Mouse (Mus musculus): ENCODE results near the gene Slc1a5. TPM values are rescaled to one million over a fixed set of nuclear protein-coding genes. Genes with fewer than 3 reads are reported as not detected.

Gene Slc1a5
- total and polyA plus RNA-seq, 3 experiments = 115 to 245 (median 174) TPM

GRCm38 (mm10) chr7:16794886-16795285 lies 13.7 kb downstream of the Slc1a5 start:
- Histone ChIP-seq H3K27ac (ENCODE audit: insufficient read depth, low read depth) (no peak overlapping the region), H3K4me1 (ENCODE audit: control insufficient read depth in 1 of 2, insufficient read depth in 2 of 2) (peaks cover 0 to 36% of the 10 kb centered on the region in 2 experiments; a peak in 2 of 4 replicates), H3K4me3 (replicated peaks in 1 of 3; ENCODE audit: low read depth in 2 of 3, low read length in 2 of 3, poor library complexity in 1 of 3) (no peak overlapping the region), H3K79me2 (replicated peaks; ENCODE audit: control insufficient read depth, extremely low read depth, insufficient read depth, poor library complexity, severe bottlenecking) (no peaks in the 10 kb centered on the region), H3K27me3 (replicated peaks) (no peaks in the 10 kb centered on the region), H3K9me3 (replicated peaks; ENCODE audit: low read length) (no peaks in the 10 kb centered on the region), H3K9ac (ENCODE audit: insufficient read depth, low read depth) (no peak overlapping the region), H3K36me3 (replicated peaks in 1 of 2; ENCODE audit: control insufficient read depth in 1 of 2, insufficient read depth in 1 of 2, low read length in 1 of 2) (peaks cover 75 to 91% of the 10 kb centered on the region in 2 experiments), H3K4me2 (ENCODE audit: insufficient read depth, low read depth, poor library complexity, severe bottlenecking) (no peak overlapping the region)
- no peak for DNase-seq (ENCODE audit: extremely low read depth)
- in situ Hi-C loops (cut with MboI; ENCODE audit: low pct_ligation_motif_present, low pct_unique_long_range_greater_than_20kb, low sequenced_read_pairs) = loop anchor here (25.0 kb wide), 1 partner anchor 858 kb away; the partner anchor contains the start of gene Nop53
- dilution Hi-C loops (cut with MboI; ENCODE audit: extremely low pct_ligation_motif_present, extremely low pct_unique_long_range_greater_than_20kb, low sequenced_read_pairs) = no loop called here
- TF ChIP-seq POLR2AphosphoS2 (IDR thresholded peaks at IDR 0.05; ENCODE audit: low read depth, low read length) (no peak), JUND (conservative IDR thresholded peaks at IDR 0.05; ENCODE audit: low read depth, low read length) (no peak), ZC3H11A (IDR thresholded peaks at IDR 0.05; ENCODE audit: low read depth, low read length) (no peak), RCOR1 (conservative IDR thresholded peaks at IDR 0.05; ENCODE audit: low read depth, low read length) (no peak), USF1 (IDR thresholded peaks at IDR 0.05; ENCODE audit: low read depth, low read length) (no peak), USF2 (conservative IDR thresholded peaks at IDR 0.05; ENCODE audit: low read depth, low read length) (no peak), ELF1 (IDR thresholded peaks at IDR 0.05; ENCODE audit: low read depth, low read length) (no peak), ZKSCAN1 (IDR thresholded peaks at IDR 0.05; ENCODE audit: borderline replicate concordance, low read depth, low read length) (no peak), NELFE (IDR thresholded peaks at IDR 0.05; ENCODE audit: low read depth, low read length) (no peak)

DNA sequence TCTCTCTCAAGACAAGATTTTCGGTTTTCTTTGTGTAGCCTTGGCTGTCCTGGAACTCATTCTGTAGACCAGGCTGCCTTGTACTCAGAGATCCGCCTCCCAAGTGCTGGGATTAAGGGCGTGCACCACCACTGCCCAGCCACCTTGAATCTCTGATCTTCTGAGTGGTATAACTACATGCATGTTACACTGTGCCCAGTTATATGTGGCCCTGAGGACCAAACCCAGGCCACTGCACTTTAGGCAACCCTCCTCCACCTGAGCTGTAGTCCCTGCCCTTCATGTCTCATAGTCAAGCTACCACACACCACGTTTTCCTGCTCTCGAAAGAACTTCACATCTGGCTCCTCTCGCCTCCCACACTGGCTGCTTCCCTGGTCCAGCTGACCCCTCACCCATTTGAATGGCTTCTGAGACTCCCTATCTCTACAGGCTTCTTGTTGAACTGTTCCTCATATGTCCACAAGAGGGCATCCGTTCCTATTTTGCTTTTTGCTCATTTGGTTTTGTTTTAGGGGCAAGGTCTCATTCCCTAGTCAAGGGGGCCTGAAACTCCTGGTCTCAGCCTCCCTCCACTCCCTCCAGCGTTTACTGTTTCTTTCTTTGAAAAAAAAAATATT lies 23.4 kb downstream of the Slc1a5 start:
- Histone ChIP-seq H3K27me3 (replicated peaks) (no peaks in the 10 kb centered on the region), H3K4me2 (ENCODE audit: insufficient read depth, low read depth, poor library complexity, severe bottlenecking) (0 out of 2 replicates have a peak overlapping the region, but pooled peaks have one; percentile 39), H3K9me3 (replicated peaks; ENCODE audit: low read length) (no peaks in the 10 kb centered on the region), H3K36me3 (replicated peaks in 1 of 2; ENCODE audit: control insufficient read depth in 1 of 2, insufficient read depth in 1 of 2, low read length in 1 of 2) (peaks cover 2 to 33% of the 10 kb centered on the region in 2 experiments), H3K27ac (ENCODE audit: insufficient read depth, low read depth) (no peak overlapping the region), H3K79me2 (replicated peaks; ENCODE audit: control insufficient read depth, extremely low read depth, insufficient read depth, poor library complexity, severe bottlenecking) (no peaks in the 10 kb centered on the region), H3K4me1 (ENCODE audit: control insufficient read depth in 1 of 2, insufficient read depth in 2 of 2) (peaks cover 4 to 7% of the 10 kb centered on the region in 2 experiments), H3K9ac (ENCODE audit: insufficient read depth, low read depth) (no peak overlapping the region), H3K4me3 (replicated peaks in 1 of 3; ENCODE audit: low read depth in 2 of 3, low read length in 2 of 3, poor library complexity in 1 of 3) (no peak overlapping the region)
- no peak for DNase-seq (ENCODE audit: extremely low read depth)
- TF ChIP-seq POLR2AphosphoS2 (IDR thresholded peaks at IDR 0.05; ENCODE audit: low read depth, low read length) (no peak), RAD21 (IDR thresholded peaks at IDR 0.05; ENCODE audit: low read depth, low read length) (peak; percentile 42), NELFE (IDR thresholded peaks at IDR 0.05; ENCODE audit: low read depth, low read length) (no peak), KAT2A (IDR thresholded peaks at IDR 0.05; ENCODE audit: insufficient replicate concordance, low read length) (no peak), ETS1 (conservative IDR thresholded peaks at IDR 0.05; ENCODE audit: low read depth, low read length) (no peak), CTCF (conservative IDR thresholded peaks at IDR 0.05 in 1 of 2, IDR thresholded peaks at IDR 0.05 in 1 of 2; ENCODE audit: low read depth in 2 of 2, low read length in 2 of 2) (peak; percentile 56 to 77), CHD2 (IDR thresholded peaks at IDR 0.05; ENCODE audit: low read length) (no peak), ELF1 (IDR thresholded peaks at IDR 0.05; ENCODE audit: low read depth, low read length) (no peak), SMC3 (IDR thresholded peaks at IDR 0.05; ENCODE audit: low read depth, low read length) (peak; percentile 68), IRF4 (IDR thresholded peaks at IDR 0.05; ENCODE audit: low read depth, low read length) (0 out of 2 replicates have a peak, but pooled peaks have one; percentile 11)
- in situ Hi-C loops (cut with MboI; ENCODE audit: low pct_ligation_motif_present, low pct_unique_long_range_greater_than_20kb, low sequenced_read_pairs) = no loop called here
- dilution Hi-C loops (cut with MboI; ENCODE audit: extremely low pct_ligation_motif_present, extremely low pct_unique_long_range_greater_than_20kb, low sequenced_read_pairs) = no loop called here
